Comparison of ENCODE assay signal across 12 mouse cellular contexts in the genomic region with DNA sequence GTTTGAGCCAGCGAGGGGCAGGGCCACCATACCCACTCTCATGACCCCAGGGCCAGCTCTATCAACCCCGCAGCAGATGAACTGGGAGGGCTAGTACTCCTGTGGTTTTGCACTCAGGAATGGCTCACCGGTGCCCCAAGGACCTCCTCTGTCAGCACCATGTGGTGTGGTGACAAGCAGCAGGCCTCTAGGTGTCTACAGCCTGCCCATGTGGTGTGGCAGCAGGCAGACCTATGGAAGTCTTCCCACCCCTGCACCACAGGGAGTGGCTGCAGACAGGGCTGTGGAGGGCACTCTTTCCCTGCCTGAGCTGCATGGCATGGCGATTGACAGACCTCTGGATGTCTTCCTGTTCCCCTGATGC. TPM values are rescaled to one million over a fixed set of nuclear protein-coding genes. Genes with fewer than 3 reads are reported as not detected.
DNase-seq lines count a peak whose midpoint lies in the region; ATAC-seq lines count a peak whose summit lies in the region.
"Had no signal": no experiment of that assay in that cellular context is flagged by ENCODE, and none has a peak within 500 bp of the region (broad histone marks: within the 10 kb centered on the region; RNA-seq: fewer than 3 reads in every experiment).

No protein-coding gene starts in this region.

- DNase-seq in heart, adult 11 months = no peak
- DNase-seq in lung, postnatal 36 days = no peak
- DNase-seq in layer of hippocampus, postnatal 25 days (ENCODE audit: extremely low spot score in 1 of 2, low spot score in 1 of 2) = no peak
- DNase-seq: cerebellum, adult 11-12 months had no signal

- peak; percentile 75; the same call in 1 of the 2 replicates for ATAC-seq in heart, embryonic 13.5 days (ENCODE audit: extremely low read depth, insufficient number of reproducible peaks, low FRiP score, low TSS enrichment)
- peak; percentile 11; the same call in 1 of the 2 replicates for ATAC-seq in lung, embryonic 15.5 days (ENCODE audit: borderline replicate concordance, extremely low read depth, low FRiP score, low TSS enrichment)
- 0 out of 4 replicates have a peak, but pooled peaks have one; percentile 12 to 14 for ATAC-seq in hematopoietic stem cell, adult 5-6 weeks (replicated peaks in 1 of 2; ENCODE audit: insufficient read depth in 1 of 2, low FRiP score in 2 of 2, low TSS enrichment in 1 of 2, low read depth in 1 of 2, poor library complexity in 2 of 2, severe bottlenecking in 2 of 2)
- 0 out of 2 replicates have a peak, but pooled peaks have one; percentile 18 for ATAC-seq in megakaryocyte, adult 5-6 weeks (ENCODE audit: poor library complexity, severe bottlenecking)

- 15% methylated on average over 4 of the region's 4 CpGs for WGBS in heart, embryonic 13.5 days
- 17% methylated on average over 4 of the region's 4 CpGs for WGBS in lung, embryonic 15.5 days

- no peak overlapping the region for H3K4me3 ChIP-seq in heart, embryonic 13.5 days
- H3K4me3 ChIP-seq in lung, embryonic 15.5 days = no peak overlapping the region
- H3K4me3 ChIP-seq: embryonic facial prominence, embryonic 13.5 days; neural tube, embryonic 13.5 days had no signal

- no peaks in the 10 kb centered on the region for H3K36me3 ChIP-seq in heart, embryonic 13.5 days
- no peaks in the 10 kb centered on the region for H3K36me3 ChIP-seq in lung, embryonic 15.5 days
- H3K36me3 ChIP-seq: embryonic facial prominence, embryonic 13.5 days; neural tube, embryonic 13.5 days had no signal

- no peak overlapping the region for H3K9ac ChIP-seq in heart, embryonic 13.5 days
- H3K9ac ChIP-seq in lung, embryonic 15.5 days = no peak overlapping the region
- H3K9ac ChIP-seq: embryonic facial prominence, embryonic 13.5 days; neural tube, embryonic 13.5 days had no signal

- no peaks in the 10 kb centered on the region for H3K9me3 ChIP-seq in heart, embryonic 13.5 days
- H3K9me3 ChIP-seq in lung, embryonic 15.5 days = no peaks in the 10 kb centered on the region
- H3K9me3 ChIP-seq: embryonic facial prominence, embryonic 13.5 days; neural tube, embryonic 13.5 days had no signal

- H3K27ac ChIP-seq in heart, embryonic 13.5 days (replicated peaks) = peak overlapping the region; percentile 29; the same call in 1 of the 2 replicates
- H3K27ac ChIP-seq in lung, embryonic 15.5 days = no peak overlapping the region
- H3K27ac ChIP-seq: embryonic facial prominence, embryonic 13.5 days; macrophage; neural tube, embryonic 13.5 days had no signal

- H3K27me3 ChIP-seq in heart, embryonic 13.5 days (replicated peaks) = no peaks in the 10 kb centered on the region
- H3K27me3 ChIP-seq in lung, embryonic 15.5 days = no peaks in the 10 kb centered on the region
- H3K27me3 ChIP-seq: CH12.LX; embryonic facial prominence, embryonic 13.5 days; neural tube, embryonic 13.5 days had no signal

- peak overlapping the region; percentile 46 for H3K4me2 ChIP-seq in heart, embryonic 13.5 days
- no peak overlapping the region for H3K4me2 ChIP-seq in lung, embryonic 15.5 days
- H3K4me2 ChIP-seq: embryonic facial prominence, embryonic 13.5 days; neural tube, embryonic 13.5 days had no signal

- peaks cover 17% of the 10 kb centered on the region for H3K4me1 ChIP-seq in heart, embryonic 13.5 days
- H3K4me1 ChIP-seq in lung, embryonic 15.5 days = no peaks in the 10 kb centered on the region

RNA-seq across cellular contexts. Expression of a gene that starts 2.7 kb away (rescaled TPM):
- 0.12 and 0.27 TPM in 2 replicates for polyA plus RNA-seq in heart, embryonic 13.5 days (2015; fragmentation: Nextera tagmentation; extraction: Ambion mirVana)
- polyA plus RNA-seq in lung, embryonic 15.5 days (2015; fragmentation: Nextera tagmentation; extraction: Ambion mirVana) = 0.05 TPM in 1 of 2 replicates, not detected in the other
- total RNA-seq in hematopoietic stem cell, adult 5-6 weeks (2017) = not detected in 2 replicates
- total RNA-seq in megakaryocyte, adult 5-6 weeks (2015) = not detected in 2 replicates
- not detected in 2 replicates for total RNA-seq in megakaryocyte, adult 5-6 weeks (2017)
- under 1 TPM; 0.57 to 0.61 TPM for total RNA-seq in layer of hippocampus, postnatal 25 days (2021)
- polyA plus RNA-seq: embryonic facial prominence, embryonic 13.5 days; macrophage had no signal

RNA-seq across cellular contexts. Expression of a gene that starts 42.5 kb away (rescaled TPM):
- 5.0 and 6.0 TPM in 2 replicates for polyA plus RNA-seq in heart, embryonic 13.5 days (2015; fragmentation: Nextera tagmentation; extraction: Ambion mirVana)
- 8.6 and 8.9 TPM in 2 replicates for polyA plus RNA-seq in lung, embryonic 15.5 days (2015; fragmentation: Nextera tagmentation; extraction: Ambion mirVana)
- 37.1 and 47.7 TPM in 2 replicates for total RNA-seq in hematopoietic stem cell, adult 5-6 weeks (2017)
- total RNA-seq in megakaryocyte, adult 5-6 weeks (2015) = 7.9 and 10.0 TPM in 2 replicates
- total RNA-seq in megakaryocyte, adult 5-6 weeks (2017) = 12.2 and 13.9 TPM in 2 replicates
- 10 to 100 TPM; 29.2 to 30.5 TPM for total RNA-seq in layer of hippocampus, postnatal 25 days (2021)

Comparison
In these comparisons a context has a peak if more than half of its experiments do, and no peak if none do; other contexts are left out.
1. ATAC-seq: peak in every context shown above with its lines; median percentile 75 in heart, embryonic 13.5 days; 18 in megakaryocyte, adult 5-6 weeks; 13 in hematopoietic stem cell, adult 5-6 weeks; 11 in lung, embryonic 15.5 days.